Mouse (Mus musculus): ENCODE measurements around the gene Pnkd.

- TF ChIP-seq GATA1 (IDR thresholded peaks at IDR 0.05; ENCODE audit: low read length) (no peak), TAL1 (IDR thresholded peaks at IDR 0.05; ENCODE audit: low read length) (no peak)
Observed at GRCm38 (mm10) chr1:74335436-74336170, 50.9 kb downstream of the Pnkd start.
